Mouse (Mus musculus) lung, embryonic 14.5 days (tissue): Measurements from ENCODE around the gene 9230113P08Rik. TPM values are rescaled to one million over a fixed set of nuclear protein-coding genes. Genes with fewer than 3 reads are reported as not detected.
"Not testable (repeated sequence)": the region's sequence is repeated elsewhere in the genome, so short reads cannot be mapped to it uniquely, and the experiment has no call there.

ENCODE experiments used
- ATAC-seq: fragments of 200-750 bp; cut with Nextera tagmentation; 2 replicates; pipeline ENCODE4 v1.8.0; 2017; ENCODE audit warnings: mild to moderate bottlenecking, moderate TSS enrichment, moderate library complexity; ENCODE audit not compliant: insufficient read depth
- DNase-seq: peaks from one replicate; pipeline ENCODE4 v3.0.0-alpha.2; 2015
- H3K27ac ChIP-seq: fragments of 300-500 bp; sonication (generic); 2 replicates; pipeline ENCODE4 v1.5.1; 2014; ENCODE audit warnings: low read depth, mild to moderate bottlenecking, moderate library complexity
- H3K27me3 ChIP-seq: fragments of 300-500 bp; sonication (generic); 2 replicates; pipeline ENCODE4 v1.6.1; 2014; ENCODE audit warnings: low read length, control low read depth; ENCODE audit not compliant: insufficient read depth
- H3K36me3 ChIP-seq: fragments of 300-500 bp; sonication (generic); 2 replicates; pipeline ENCODE4 v1.6.1; 2014; ENCODE audit warnings: control low read depth; ENCODE audit not compliant: insufficient read depth
- H3K4me1 ChIP-seq: fragments of 300-500 bp; sonication (generic); 2 replicates; pipeline ENCODE4 v1.6.1; 2014; ENCODE audit warnings: antibody characterized with exemption, control low read depth; ENCODE audit not compliant: insufficient read depth
- H3K4me2 ChIP-seq: fragments of 300-500 bp; sonication (generic); 2 replicates; pipeline ENCODE4 v1.6.1; 2014; ENCODE audit warnings: mild to moderate bottlenecking
- H3K4me3 ChIP-seq: fragments of 300-500 bp; sonication (generic); 2 replicates; pipeline ENCODE4 v1.5.1; 2014; ENCODE audit warnings: low read depth, low read length
- H3K9ac ChIP-seq: fragments of 300-500 bp; sonication (generic); 2 replicates; pipeline ENCODE4 v1.6.1; 2014
- H3K9me3 ChIP-seq: fragments of 300-500 bp; sonication (generic); 2 replicates; pipeline ENCODE4 v1.6.1; 2016; ENCODE audit warnings: low read depth, low read length, control low read depth
- CTCF ChIP-seq: IDR thresholded peaks from 2 replicates; pipeline ENCODE4 v1.5.1; 2016; ENCODE audit warnings: antibody characterized with exemption, low read depth
- WGBS: fragments of 180-500 bp; shearing (Covaris S2); extraction: QIAGEN DNeasy Blood & Tissue Kit; methylation state at CpG from one replicate; pipeline ENCODE4 v1.1.7; 2014; 5-methylcytosine and 5-hydroxymethylcytosine counted together
- polyA plus RNA-seq: library from polyadenylated mRNA; unstranded; fragments of >200 nt; fragmentation: Nextera tagmentation; extraction: Ambion mirVana; gene quantifications from 2 replicates; pipeline ENCODE4 v1.2.1, GENCODE M21; 2014

Gene 9230113P08Rik
- polyA plus RNA-seq: not detected in 2 replicates

GRCm38 (mm10) chr9:35908123-35908522 lies at the start of gene 9230113P08Rik:
TSS of gene 9230113P08Rik (plus strand) at chr9:35908423.
- not testable (repeated sequence) for ATAC-seq

GRCm38 (mm10) chr9:35893112-35893511 lies 15.1 kb upstream of the 9230113P08Rik start:
- WGBS: 68% methylated on average over 1 of the region's 1 CpGs
- not testable (repeated sequence) for H3K36me3 ChIP-seq, H3K4me3 ChIP-seq, H3K27ac ChIP-seq, H3K4me1 ChIP-seq, H3K9ac ChIP-seq, DNase-seq, H3K9me3 ChIP-seq, H3K4me2 ChIP-seq, H3K27me3 ChIP-seq, ATAC-seq

More at GRCm38 (mm10) chr9:35908123-35908522, at the start of gene 9230113P08Rik:
- H3K27me3 ChIP-seq, H3K27ac ChIP-seq, H3K9me3 ChIP-seq, H3K36me3 ChIP-seq, DNase-seq, H3K4me3 ChIP-seq, H3K9ac ChIP-seq, H3K4me1 ChIP-seq, H3K4me2 ChIP-seq: not testable (repeated sequence)

GRCm38 (mm10) chr9:35904494-35904893 lies 3.7 kb upstream of the 9230113P08Rik start:
- Histone ChIP-seq H3K4me3 (no peak overlapping the region), H3K27ac (no peak overlapping the region), H3K27me3 (no peaks in the 10 kb centered on the region), H3K9ac (no peak overlapping the region), H3K4me2 (no peak overlapping the region), H3K4me1 (no peaks in the 10 kb centered on the region), H3K36me3 (no peaks in the 10 kb centered on the region), H3K9me3 (no peaks in the 10 kb centered on the region)
- no peak for TF ChIP-seq CTCF
- ATAC-seq (no peak), DNase-seq (no peak)
- 71% methylated on average over 2 of the region's 2 CpGs for WGBS

GRCm38 (mm10) chr9:35930817-35931216 lies 22.6 kb downstream of the 9230113P08Rik start:
- Histone ChIP-seq H3K4me3 (no peak overlapping the region), H3K27ac (no peak overlapping the region), H3K27me3 (no peaks in the 10 kb centered on the region), H3K9ac (no peak overlapping the region), H3K4me2 (no peak overlapping the region), H3K4me1 (no peaks in the 10 kb centered on the region), H3K9me3 (no peaks in the 10 kb centered on the region), H3K36me3 (no peaks in the 10 kb centered on the region)
- WGBS: 74% methylated on average over 2 of the region's 2 CpGs
- no peak for ATAC-seq
- no peak for TF ChIP-seq CTCF
- no peak for DNase-seq

Other genes with a start within 250 kb of the 9230113P08Rik start
- not detected in 2 replicates for gene Pate1, start 221.0 kb upstream of the 9230113P08Rik start, polyA plus RNA-seq
- not detected in 2 replicates for gene Gm17677, start 167.4 kb upstream of the 9230113P08Rik start, polyA plus RNA-seq
- not detected in 2 replicates for gene Gm17727, start 130.3 kb upstream of the 9230113P08Rik start, polyA plus RNA-seq
- gene Gm27235, start 118.3 kb upstream of the 9230113P08Rik start, polyA plus RNA-seq: not detected in 2 replicates
- not detected in 2 replicates for gene D730048I06Rik, start 118.3 kb upstream of the 9230113P08Rik start, polyA plus RNA-seq
- gene 9230110F15Rik, start 64.3 kb upstream of the 9230113P08Rik start, polyA plus RNA-seq: not detected in 2 replicates
- not detected in 2 replicates for gene Gm5916, start 220.4 kb downstream of the 9230113P08Rik start, polyA plus RNA-seq